Mouse (Mus musculus): ENCODE data around the gene Arhgef5. TPM values are rescaled to one million over a fixed set of nuclear protein-coding genes. Genes with fewer than 3 reads are reported as not detected.

Gene Arhgef5
- polyA plus RNA-seq, 1 experiment from 2014 or later = 8.1 TPM

Other genes starting within 250 kb of the Arhgef5 start
- gene Olfr441, start 159.2 kb upstream of the Arhgef5 start, polyA plus RNA-seq (2016; fragmentation: Nextera tagmentation; extraction: Ambion mirVana) = not detected in 2 replicates
- gene Olfr237-ps1, start 119.0 kb upstream of the Arhgef5 start, polyA plus RNA-seq (2016; fragmentation: Nextera tagmentation; extraction: Ambion mirVana) = not detected in 2 replicates
- gene Olfr437, start 102.3 kb upstream of the Arhgef5 start, polyA plus RNA-seq (2016; fragmentation: Nextera tagmentation; extraction: Ambion mirVana) = not detected in 2 replicates
- gene Olfr13, start 93.4 kb upstream of the Arhgef5 start, polyA plus RNA-seq (2016; fragmentation: Nextera tagmentation; extraction: Ambion mirVana) = not detected in 2 replicates
- gene Olfr435, start 68.4 kb upstream of the Arhgef5 start, polyA plus RNA-seq (2016; fragmentation: Nextera tagmentation; extraction: Ambion mirVana) = not detected in 2 replicates
- not detected in 2 replicates for gene Olfr434, start 52.6 kb upstream of the Arhgef5 start, polyA plus RNA-seq (2016; fragmentation: Nextera tagmentation; extraction: Ambion mirVana)
- not detected in 2 replicates for gene Olfr47, start 34.1 kb upstream of the Arhgef5 start, polyA plus RNA-seq (2016; fragmentation: Nextera tagmentation; extraction: Ambion mirVana)
- gene Nobox, start 44.0 kb downstream of the Arhgef5 start, polyA plus RNA-seq (2016; fragmentation: Nextera tagmentation; extraction: Ambion mirVana) = not detected in 2 replicates